In the genomic region with DNA sequence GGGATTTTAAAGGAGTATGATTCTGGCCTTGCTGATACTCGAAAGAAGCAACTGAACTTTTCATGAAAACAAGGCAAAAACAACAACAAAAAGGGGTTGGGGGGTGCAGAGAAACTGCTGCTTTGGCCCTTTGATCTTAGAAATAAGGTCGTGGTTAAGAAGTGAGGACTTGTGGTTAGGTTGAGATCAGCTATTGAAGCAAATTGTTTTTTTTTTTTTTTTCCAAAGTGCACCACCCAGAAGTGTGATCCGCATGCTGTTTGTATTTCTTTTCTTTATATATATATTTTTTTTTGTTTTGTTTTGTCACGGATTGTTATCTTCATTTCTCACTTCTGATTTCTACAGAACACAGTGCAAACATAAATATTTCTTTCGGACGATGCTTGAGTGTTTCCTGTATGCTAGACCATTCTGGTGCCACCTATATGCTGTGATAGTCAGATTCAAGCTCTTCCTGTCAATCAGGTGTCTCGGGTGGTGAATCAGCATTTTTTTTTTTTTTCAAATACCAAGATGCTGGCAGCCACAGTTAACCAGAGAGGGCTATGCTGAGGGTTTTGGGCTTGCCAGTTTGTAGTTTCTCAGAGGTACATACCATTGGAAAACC, we compare ENCODE assay signal across 27 mouse cellular contexts.
DNase-seq lines count a peak whose midpoint lies in the region; ATAC-seq and TF ChIP-seq lines count a peak whose summit lies in the region.
"Had no signal": no experiment of that assay in that cellular context is flagged by ENCODE, and none has a peak within 500 bp of the region (broad histone marks: within the 10 kb centered on the region; RNA-seq: fewer than 3 reads in every experiment).

No protein-coding gene starts in this region.

- no peak overlapping the region for H3K9ac ChIP-seq in hindbrain, postnatal 0 days (replicated peaks; ENCODE audit: low read length)
- H3K9ac ChIP-seq: embryonic facial prominence, embryonic 12.5 days; embryonic facial prominence, embryonic 15.5 days; forebrain, postnatal 0 days; hindbrain, embryonic 13.5 days had no signal

- no peak overlapping the region for H3K27ac ChIP-seq in hindbrain, postnatal 0 days
- H3K27ac ChIP-seq: embryonic facial prominence, embryonic 12.5 days; embryonic facial prominence, embryonic 15.5 days; hindbrain, embryonic 10.5 days; hindbrain, embryonic 13.5 days had no signal

- 85% methylated on average over 7 of the region's 7 CpGs for WGBS in hindbrain, postnatal 0 days

- DNase-seq in heart, adult 11 months = peak; percentile 55
- DNase-seq in heart, postnatal 25 days (ENCODE audit: low spot score) = no peak
- DNase-seq in CD4-positive helper T cell, adult 2 months (ENCODE audit: low read depth, low spot score) = peak; percentile 82
- peak; percentile 89 for DNase-seq in induced T-regulatory cell, adult 2 months (ENCODE audit: low read depth)
- DNase-seq in hindbrain, postnatal 0 days (ENCODE audit: low spot score) = no peak
- no peak for DNase-seq in kidney, postnatal 25 days
- DNase-seq in liver = no peak
- DNase-seq: adrenal gland, postnatal 10 days; B cell, adult 2 months; cerebellum, adult 18-20 months; cerebellum, adult 9-10 months; cerebellum, postnatal 14 days; forebrain, postnatal 0 days; gastrocnemius, postnatal 10 days; gastrocnemius, postnatal 36 days; heart, postnatal 36 days; kidney, adult 18-20 months had no signal

- H3K36me3 ChIP-seq in hindbrain, postnatal 0 days (ENCODE audit: insufficient read depth, low read length) = no peaks in the 10 kb centered on the region
- H3K36me3 ChIP-seq: embryonic facial prominence, embryonic 12.5 days; embryonic facial prominence, embryonic 15.5 days; G1E; hindbrain, embryonic 10.5 days; hindbrain, embryonic 13.5 days had no signal

- 0 out of 2 replicates have a peak, but pooled peaks cover 3% of the 10 kb centered on the region for H3K4me1 ChIP-seq in hindbrain, postnatal 0 days (ENCODE audit: insufficient read depth, low read length)

- no peak for TF ChIP-seq CTCF in hindbrain, postnatal 0 days (IDR thresholded peaks at IDR 0.05; ENCODE audit: low read depth)

- H3K27me3 ChIP-seq in hindbrain, postnatal 0 days (ENCODE audit: insufficient read depth, low read length) = no peaks in the 10 kb centered on the region
- H3K27me3 ChIP-seq: CH12.LX; embryonic facial prominence, embryonic 12.5 days; embryonic facial prominence, embryonic 15.5 days had no signal

- H3K4me3 ChIP-seq in hindbrain, postnatal 0 days (ENCODE audit: low read length) = no peak overlapping the region
- H3K4me3 ChIP-seq: embryonic facial prominence, embryonic 12.5 days; embryonic facial prominence, embryonic 15.5 days; hindbrain, embryonic 10.5 days; hindbrain, embryonic 13.5 days had no signal

- intact Hi-C loops in heart, postnatal 25 days (cut with DNase I) = loop anchor here (5.0 to 10.0 kb wide), 5 partner anchors 173 to 1283 kb away; no protein-coding TSS in a partner anchor

- H3K9me3 ChIP-seq in hindbrain, postnatal 0 days (ENCODE audit: low read length) = no peaks in the 10 kb centered on the region
- H3K9me3 ChIP-seq: embryonic facial prominence, embryonic 12.5 days; embryonic facial prominence, embryonic 15.5 days; G1E; hindbrain, embryonic 10.5 days; hindbrain, embryonic 13.5 days had no signal

- no peak overlapping the region for H3K4me2 ChIP-seq in hindbrain, postnatal 0 days (ENCODE audit: low read depth, low read length)
- H3K4me2 ChIP-seq: embryonic facial prominence, embryonic 12.5 days; embryonic facial prominence, embryonic 15.5 days; heart, embryonic 11.5 days; hindbrain, embryonic 13.5 days had no signal

- ATAC-seq in CD4-positive, CD25-positive, alpha-beta regulatory T cell, adult 4 months = peak; percentile 53
- ATAC-seq in hindbrain, postnatal 0 days = no peak
- ATAC-seq: forebrain, embryonic 14.5 days; forebrain, postnatal 0 days; intestine, embryonic 16.5 days had no signal

Comparison
In these comparisons a context has a peak if more than half of its experiments do, and no peak if none do; other contexts are left out.
1. DNase-seq: peak in heart, adult 11 months (single experiment), CD4-positive helper T cell, adult 2 months (single experiment) and induced T-regulatory cell, adult 2 months (single experiment); none in heart, postnatal 25 days (single experiment), hindbrain, postnatal 0 days (single experiment), kidney, postnatal 25 days (0 of 2) and liver (single experiment).